Mouse (Mus musculus) MEL-GATA-1-ER (cell line): ENCODE measurements at regions not wholly inside any gene's neighbourhood (a gene's known extent, or its start where the extent isn't known, plus 50 kb on each side); places are given as distances from the start of the nearest gene placed in this dataset.

Experiments
- DNase-seq: peaks from one replicate; pipeline ENCODE4 v3.0.0-alpha.2; 2012; ENCODE audit warnings: low read depth; ENCODE audit errors: extremely low read depth

DNA sequence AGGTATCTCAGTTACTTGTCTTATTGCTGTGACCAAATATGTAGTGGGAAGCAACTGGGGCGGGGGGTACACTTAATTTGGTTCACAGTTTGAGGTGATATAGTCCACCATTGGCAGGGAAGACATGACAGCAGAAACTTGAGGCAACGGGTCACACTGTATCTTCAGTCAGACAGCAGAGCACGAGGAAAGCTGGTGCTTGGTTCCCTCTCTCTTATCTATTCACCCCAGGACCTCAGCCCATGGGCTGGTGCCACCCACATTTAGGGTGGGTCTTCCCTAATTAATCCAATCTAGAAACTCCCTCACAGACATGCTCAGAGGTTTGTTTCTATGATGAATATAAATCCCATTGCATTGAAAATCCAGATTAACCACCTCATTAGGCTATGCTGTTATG, 56.5 kb downstream of the Otud1 start:
- peak; percentile 45 for DNase-seq

DNA sequence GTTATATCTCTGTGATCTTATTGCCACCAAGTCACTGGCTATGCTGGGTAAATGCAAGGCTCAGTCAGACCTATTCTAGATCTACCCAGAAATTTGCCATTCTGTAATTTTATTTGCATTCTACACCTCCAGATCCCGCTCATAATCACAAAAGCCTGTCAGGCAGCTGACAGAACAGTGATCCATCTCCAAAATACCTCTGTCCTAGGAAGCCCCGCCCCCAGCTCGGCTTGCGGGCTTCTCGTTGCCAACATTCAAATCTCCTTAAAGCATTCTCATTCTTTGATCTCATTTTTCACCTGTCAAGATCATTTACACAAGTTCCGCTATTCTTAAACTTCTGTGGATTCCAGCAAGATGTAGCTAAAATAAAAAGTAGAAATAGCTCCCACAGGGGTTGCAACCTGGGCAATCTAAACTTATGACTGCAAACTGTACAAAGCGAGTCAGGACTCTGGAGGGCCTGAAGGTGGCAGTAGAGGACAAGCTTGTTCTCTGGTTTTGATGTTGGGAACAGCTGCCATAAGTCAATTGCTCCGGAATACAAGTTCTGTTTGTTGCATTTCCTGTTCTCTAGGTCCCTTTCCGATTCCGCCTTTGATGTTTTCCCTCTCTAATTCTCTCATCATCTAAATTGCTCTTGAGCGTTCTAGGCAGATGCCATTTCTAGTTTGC, 58.1 kb downstream of the Otud1 start:
- peak; percentile 41 for DNase-seq

DNA sequence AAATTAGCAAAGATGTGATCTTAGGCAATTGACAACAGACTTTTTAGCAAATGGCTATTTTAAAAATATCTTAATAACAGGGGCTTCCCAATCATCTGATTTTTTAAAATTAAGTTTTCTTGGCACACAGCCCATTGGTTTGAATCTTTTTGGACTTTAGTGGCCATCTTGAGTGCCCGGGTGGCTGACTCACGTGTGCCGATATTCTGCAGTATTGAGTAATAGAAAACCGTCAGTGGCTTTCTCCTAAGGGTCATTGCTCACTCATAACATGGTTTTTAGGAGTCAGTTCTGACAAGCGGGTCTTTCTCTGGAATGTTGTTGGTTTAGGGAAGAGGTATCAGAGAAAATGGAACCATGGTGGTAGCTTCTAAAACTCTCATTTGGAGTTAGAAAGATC, 58.8 kb downstream of the Otud1 start:
- DNase-seq = no peak

GRCm38 (mm10) chr2:19726085-19726484, 68.5 kb downstream of the Otud1 start:
- DNase-seq = no peak

- no peak for DNase-seq
Observed at GRCm38 (mm10) chr2:19726904-19727303, 69.4 kb downstream of the Otud1 start.

GRCm38 (mm10) chr2:19732922-19733859, 75.6 kb downstream of the Otud1 start:
- DNase-seq = no peak

DNA sequence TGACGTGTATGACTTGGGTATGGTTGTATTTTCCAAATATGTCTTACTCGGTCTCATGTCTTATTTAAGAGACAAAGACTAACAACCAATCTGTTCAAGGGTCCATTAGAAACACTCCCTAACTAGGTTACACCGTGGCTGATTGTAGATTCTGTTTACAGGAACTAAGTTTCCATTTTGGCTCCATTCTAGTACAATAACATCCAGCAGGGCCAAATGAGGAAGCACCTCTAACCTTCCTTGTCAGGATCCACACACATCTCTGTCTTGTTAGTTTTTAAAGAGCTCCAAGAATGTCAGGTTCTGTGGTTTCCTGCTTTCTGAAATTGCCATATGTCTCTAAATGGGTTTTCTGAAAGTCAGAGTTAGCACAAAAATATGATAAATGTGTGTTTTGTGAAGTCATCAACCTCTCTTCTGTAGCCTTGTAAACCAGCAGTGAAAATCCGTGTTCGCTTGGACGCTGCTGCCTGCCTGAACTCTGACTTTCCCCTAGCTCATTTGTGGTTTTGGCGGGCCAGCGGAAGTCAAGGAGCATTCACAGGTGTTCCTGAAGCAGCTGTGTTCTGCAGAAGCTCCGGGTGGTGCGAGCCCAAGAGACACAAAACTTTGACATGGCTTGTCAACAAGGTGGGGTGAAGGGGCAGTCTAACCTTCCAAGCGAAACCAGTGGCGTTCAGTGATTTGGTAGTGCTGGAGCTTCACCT, 76.8 kb downstream of the Otud1 start:
- no peak for DNase-seq

GRCm38 (mm10) chr2:19741508-19741907, 84.0 kb downstream of the Otud1 start:
- no peak for DNase-seq

GRCm38 (mm10) chr2:19743467-19743866, 85.9 kb downstream of the Otud1 start:
- DNase-seq = no peak

DNA sequence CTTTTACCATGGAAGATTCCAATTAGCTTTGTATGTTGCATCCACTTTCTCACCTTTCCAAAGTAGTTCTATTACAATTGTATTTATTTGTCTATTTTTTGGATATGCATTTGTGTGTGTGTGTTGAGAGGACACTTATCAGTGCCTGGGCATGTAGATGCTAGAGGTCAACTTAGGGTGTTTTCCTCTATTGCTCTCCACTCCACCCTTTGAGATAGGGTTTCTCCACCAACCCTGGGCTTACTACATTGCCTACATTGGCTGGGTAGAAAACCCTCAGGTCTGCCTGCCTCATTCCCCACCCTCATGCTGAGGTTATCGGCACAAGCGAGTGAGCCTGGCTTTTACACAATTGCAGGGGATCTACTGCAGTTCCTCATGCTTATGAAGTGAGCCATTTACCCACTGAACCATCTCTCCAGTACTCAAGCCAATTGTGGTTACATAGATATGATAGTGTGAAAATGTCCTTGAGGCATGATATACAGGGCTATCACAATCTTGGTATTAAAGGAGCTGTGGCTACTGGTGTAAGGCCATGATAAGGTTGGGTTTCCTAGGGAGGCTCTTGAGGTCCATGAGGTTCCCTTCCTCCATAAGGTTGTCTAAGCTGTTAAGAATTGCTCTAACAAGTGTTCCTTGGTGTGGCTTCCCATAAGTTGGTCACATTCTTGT, 87.6 kb downstream of the Otud1 start:
- DNase-seq = peak; percentile 18

GRCm38 (mm10) chr2:19752753-19753152, 95.2 kb downstream of the Otud1 start:
- no peak for DNase-seq

GRCm38 (mm10) chr2:19753479-19753878, 95.9 kb downstream of the Otud1 start:
- DNase-seq = no peak

DNA sequence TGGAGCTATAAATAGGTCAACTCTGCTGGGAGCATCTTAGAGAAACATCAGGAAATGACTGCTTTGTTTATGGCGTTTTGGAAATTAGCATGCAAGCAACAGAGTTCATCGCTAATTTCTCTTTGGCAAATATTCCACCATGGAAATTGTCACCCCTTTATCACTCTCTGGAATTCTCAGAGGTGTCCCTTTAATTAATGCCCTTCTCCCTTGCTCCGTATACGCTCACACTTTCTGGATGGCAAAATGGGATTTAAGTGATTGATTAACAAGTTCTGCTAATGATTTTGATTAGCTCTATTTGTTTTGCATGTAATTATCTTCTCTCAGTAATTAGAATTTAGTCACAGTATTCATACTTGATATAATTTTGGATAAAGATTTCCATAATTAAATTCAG, 100.4 kb downstream of the Otud1 start:
- DNase-seq = no peak

GRCm38 (mm10) chr2:19759169-19759568, 101.6 kb downstream of the Otud1 start:
- DNase-seq = no peak

- no peak for DNase-seq
Observed at GRCm38 (mm10) chr2:19759577-19759976, 102.0 kb downstream of the Otud1 start.

DNA sequence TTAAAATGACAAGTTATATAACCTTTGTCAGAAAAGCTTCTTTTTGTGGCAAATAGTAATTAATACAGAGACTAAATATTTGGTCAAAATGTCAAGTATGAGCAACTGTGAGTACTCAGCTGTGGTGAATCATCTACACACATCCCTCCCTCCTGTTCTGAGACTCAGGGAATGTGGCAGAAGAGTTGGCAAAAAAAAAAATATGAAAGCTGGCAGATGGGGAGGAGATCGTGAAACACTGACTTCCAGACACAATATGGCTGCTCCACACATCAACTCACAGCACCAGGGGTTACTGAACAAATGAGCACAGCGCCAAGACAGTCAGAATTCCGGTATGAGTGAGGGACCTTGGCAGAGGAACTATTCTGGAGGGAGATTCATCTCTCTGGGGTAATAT, 105.4 kb downstream of the Otud1 start:
- DNase-seq = no peak

GRCm38 (mm10) chr2:19784913-19785312, 124.7 kb upstream of the Etl4 start:
- DNase-seq = no peak

DNA sequence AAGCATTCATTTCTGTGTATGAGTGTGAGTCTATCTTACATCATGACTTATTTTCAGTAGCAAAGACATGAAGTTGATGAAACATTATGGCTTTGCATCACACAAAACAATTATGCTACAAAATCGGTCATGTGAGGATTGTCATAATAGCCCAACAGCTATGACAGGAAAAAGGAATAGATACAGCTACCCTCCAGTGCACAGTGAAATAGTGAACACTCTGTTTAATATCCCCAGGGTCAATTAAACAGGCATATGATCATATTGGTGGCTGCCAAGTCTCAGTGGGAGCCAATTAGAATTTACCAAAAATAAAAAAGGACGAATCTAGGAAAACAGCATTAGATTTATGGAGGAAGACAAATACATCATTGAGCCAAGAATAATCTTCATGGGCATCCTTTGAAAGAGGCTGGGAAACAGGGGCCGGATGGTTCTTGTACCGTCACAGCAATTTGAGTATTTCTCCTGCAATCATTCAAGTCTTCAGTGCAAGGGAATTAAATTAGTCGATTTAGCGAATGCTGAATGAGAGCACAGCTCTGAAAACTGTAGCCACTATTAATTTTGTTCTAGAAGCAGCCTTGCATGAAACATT, 123.8 kb upstream of the Etl4 start:
- no peak for DNase-seq

DNA sequence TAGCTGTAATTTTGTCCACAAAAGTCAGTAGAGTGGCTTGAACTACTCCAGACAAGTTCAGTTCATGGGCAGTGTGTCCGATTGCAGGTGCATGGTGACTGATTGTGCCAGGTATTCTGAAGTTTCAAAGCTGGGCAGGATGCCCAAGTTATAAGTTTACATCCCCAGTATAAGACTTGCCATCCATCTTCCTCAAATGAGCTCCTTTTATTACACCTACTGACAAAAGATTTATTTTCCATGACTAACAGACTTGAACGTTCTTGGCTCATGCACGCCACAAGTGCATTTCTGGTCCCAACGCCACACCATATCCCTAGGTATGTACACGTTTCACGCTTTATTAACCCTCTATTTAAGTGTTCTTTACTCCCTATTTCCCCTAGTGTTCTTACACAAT, 117.4 kb upstream of the Etl4 start:
- DNase-seq = no peak

GRCm38 (mm10) chr2:19796790-19797189, 112.8 kb upstream of the Etl4 start:
- DNase-seq = no peak
